Mouse (Mus musculus) brown adipose tissue, adult 24 weeks (tissue): ENCODE results near the gene Sdhaf1. TPM values are rescaled to one million over a fixed set of nuclear protein-coding genes. Genes with fewer than 3 reads are reported as not detected.

Source experiments
- H3K27ac ChIP-seq: fragments of 200-500 bp; replicated peaks from 2 replicates; pipeline ENCODE4 v1.5.1; 2012; ENCODE audit warnings: low read depth, mild to moderate bottlenecking, low read length
- H3K4me1 ChIP-seq: fragments of 200-500 bp; 2 replicates; pipeline ENCODE4 v1.6.1; 2012; ENCODE audit warnings: low read length, mixed read lengths; ENCODE audit not compliant: control insufficient read depth, insufficient read depth, insufficient read length
- H3K4me3 ChIP-seq: fragments of 200-500 bp; 2 replicates; pipeline ENCODE4 v1.5.1; 2012; ENCODE audit warnings: low read depth, mild to moderate bottlenecking, low read length, moderate library complexity; ENCODE audit not compliant: insufficient read depth
- polyA plus RNA-seq: library from polyadenylated mRNA; stranded (reverse); fragments of >200 nt; gene quantifications from 2 replicates; pipeline ENCODE4 v1.2.4, GENCODE M21; 2012; ENCODE audit not compliant: missing spikeins, insufficient read depth, insufficient read length

Sdhaf1 gene
- polyA plus RNA-seq, 1 experiment, result 22.7 TPM

- H3K27ac ChIP-seq, result no peak overlapping the region
- no peaks in the 10 kb centered on the region for H3K4me1 ChIP-seq
- H3K4me3 ChIP-seq, result no peak overlapping the region
Observed at GRCm38 (mm10) chr7:30315559-30316529, 7.9 kb downstream of the Sdhaf1 start.

DNA sequence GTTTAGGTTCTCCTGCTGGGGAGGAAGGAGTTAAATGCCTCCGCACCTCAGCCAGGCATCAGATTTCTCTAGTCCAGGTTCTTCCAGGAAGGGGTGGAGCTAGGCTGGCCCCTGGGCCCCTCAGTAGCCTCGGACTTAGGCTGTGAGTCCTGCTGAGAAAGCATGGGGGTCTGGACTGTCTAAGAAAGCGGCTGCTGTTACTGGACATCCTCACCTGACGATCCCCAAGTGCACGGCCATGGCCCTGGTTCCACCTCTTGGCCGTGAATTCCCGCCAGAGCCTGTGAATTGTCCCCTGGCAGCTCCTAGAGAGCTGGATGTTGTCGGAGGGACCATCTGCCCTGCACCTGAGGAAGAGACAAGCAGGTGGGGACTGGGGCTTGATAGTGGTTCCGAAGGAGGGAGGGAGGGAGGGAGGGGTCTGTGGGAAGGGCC is 9.0 kb downstream of the Sdhaf1 start, which contains the start of gene Syne4:
TSS of gene Syne4 (plus strand) at position 87 of the 435 bp plus-strand sequence.
- Histone ChIP-seq H3K4me3 (no peak within 1 kb of the TSS), H3K4me1 (no peaks in the 10 kb centered on the region), H3K27ac (no peak within 1 kb of the TSS)

GRCm38 (mm10) chr7:30313666-30314320 is 9.9 kb downstream of the Sdhaf1 start:
- Histone ChIP-seq H3K4me3 (no peak overlapping the region), H3K27ac (no peak overlapping the region), H3K4me1 (peaks cover 5% of the 10 kb centered on the region)

- Histone ChIP-seq H3K27ac (no peak overlapping the region), H3K4me1 (peaks cover 5% of the 10 kb centered on the region), H3K4me3 (no peak overlapping the region)
Observed at GRCm38 (mm10) chr7:30310136-30310535, 13.6 kb downstream of the Sdhaf1 start.

DNA sequence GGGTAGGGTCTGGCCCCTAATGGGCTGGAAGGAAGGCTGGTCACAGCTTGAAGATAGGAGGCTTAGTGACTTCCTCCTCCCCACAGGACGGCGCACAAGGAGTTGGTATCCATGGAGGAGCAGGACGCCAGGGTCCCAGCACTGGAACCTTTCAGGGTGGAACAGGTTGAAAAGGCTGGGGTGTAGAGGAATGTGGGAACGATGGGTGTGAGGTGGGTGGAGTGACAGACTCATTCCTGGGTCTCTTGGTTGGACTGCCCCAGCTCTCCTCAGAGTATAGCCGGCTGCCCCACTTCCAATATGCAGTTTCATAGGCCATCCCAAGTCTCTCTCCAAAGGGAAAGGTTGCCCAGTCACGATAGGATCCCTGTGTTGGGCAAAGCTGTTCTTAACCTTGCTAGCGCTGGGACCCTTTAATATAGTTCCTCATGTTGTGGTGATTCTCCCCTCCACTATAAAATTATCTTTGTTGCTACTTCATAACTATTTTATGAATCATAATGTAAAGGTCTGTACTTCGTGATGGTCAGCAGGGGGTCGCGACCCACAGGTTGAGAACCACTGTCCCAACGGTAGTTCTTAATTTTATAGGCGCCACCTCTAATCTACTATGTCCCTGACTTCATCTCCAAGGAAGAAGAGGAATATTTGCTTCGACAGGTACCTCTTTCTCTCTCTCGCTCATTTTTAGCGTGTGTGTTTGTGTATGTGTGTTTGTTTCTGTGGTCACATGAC is 14.1 kb downstream of the Sdhaf1 start:
- H3K4me1 ChIP-seq, result peaks cover 5% of the 10 kb centered on the region
- peak overlapping the region; percentile 66 for H3K4me3 ChIP-seq
- no peak overlapping the region for H3K27ac ChIP-seq

DNA sequence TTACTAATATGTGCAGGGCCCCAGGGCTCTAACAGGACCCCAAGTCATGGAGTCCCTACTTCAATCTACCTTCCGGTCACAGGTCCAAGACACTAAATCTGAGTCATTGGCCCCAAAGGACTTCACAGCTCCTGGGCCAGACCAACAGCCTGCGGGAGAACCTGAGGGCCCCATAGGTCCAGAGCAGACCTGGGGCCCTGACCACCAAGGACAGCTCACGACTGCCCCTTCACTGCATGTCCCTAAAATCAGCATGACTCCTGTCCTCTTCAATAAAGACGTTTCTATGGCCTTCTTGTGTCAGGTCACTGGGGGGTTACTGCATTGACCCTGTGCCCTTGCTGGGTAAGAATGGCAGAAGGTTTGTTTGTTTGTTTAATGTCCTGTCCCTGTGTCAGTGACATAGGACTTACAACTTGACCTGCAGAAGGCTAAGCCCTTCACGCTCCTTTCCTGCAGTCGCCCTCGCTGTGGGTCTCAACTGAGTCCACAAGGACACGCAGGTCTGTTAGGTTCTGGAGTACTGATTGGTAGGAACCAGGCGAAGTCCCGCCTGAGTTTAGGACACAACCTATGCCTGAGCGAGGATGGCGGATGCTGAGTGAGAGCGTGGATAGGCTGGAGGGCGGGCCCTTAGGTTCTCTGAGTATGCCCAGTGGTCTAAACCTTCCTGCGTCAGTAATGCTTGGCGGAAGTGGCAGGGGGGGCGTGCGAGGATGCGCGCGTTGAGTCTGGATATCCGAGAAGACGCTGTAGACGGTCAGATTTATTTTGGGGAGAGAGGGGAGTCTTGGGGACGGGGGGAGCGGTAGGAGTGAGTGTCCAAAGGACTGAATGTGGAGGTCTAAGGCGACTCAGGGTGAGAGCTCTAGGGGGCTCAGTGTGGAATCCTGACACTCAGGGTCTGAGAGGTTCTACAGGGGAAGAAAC is 15.4 kb downstream of the Sdhaf1 start, which contains the start of gene Alkbh6:
TSS of gene Alkbh6 (plus strand) at position 642 of the 930 bp plus-strand sequence.
- Histone ChIP-seq H3K4me3 (peak within 1 kb of the TSS; percentile 66), H3K4me1 (peaks cover 5% of the 10 kb centered on the region), H3K27ac (peak within 1 kb of the TSS; percentile 88)

GRCm38 (mm10) chr7:30306083-30306779 is 17.5 kb downstream of the Sdhaf1 start:
- Histone ChIP-seq H3K4me3 (no peak overlapping the region), H3K4me1 (peaks cover 5% of the 10 kb centered on the region), H3K27ac (no peak overlapping the region)

GRCm38 (mm10) chr7:30300914-30301313 is 22.8 kb downstream of the Sdhaf1 start:
- Histone ChIP-seq H3K4me1 (no peaks in the 10 kb centered on the region), H3K4me3 (no peak overlapping the region), H3K27ac (no peak overlapping the region)

- Histone ChIP-seq H3K4me3 (no peak overlapping the region), H3K4me1 (peaks cover 9% of the 10 kb centered on the region), H3K27ac (no peak overlapping the region)
Observed at GRCm38 (mm10) chr7:30297266-30297665, 26.4 kb downstream of the Sdhaf1 start.

- Histone ChIP-seq H3K27ac (no peak overlapping the region), H3K4me3 (no peak overlapping the region), H3K4me1 (peaks cover 9% of the 10 kb centered on the region)
Observed at GRCm38 (mm10) chr7:30296816-30297215, 26.9 kb downstream of the Sdhaf1 start.

DNA sequence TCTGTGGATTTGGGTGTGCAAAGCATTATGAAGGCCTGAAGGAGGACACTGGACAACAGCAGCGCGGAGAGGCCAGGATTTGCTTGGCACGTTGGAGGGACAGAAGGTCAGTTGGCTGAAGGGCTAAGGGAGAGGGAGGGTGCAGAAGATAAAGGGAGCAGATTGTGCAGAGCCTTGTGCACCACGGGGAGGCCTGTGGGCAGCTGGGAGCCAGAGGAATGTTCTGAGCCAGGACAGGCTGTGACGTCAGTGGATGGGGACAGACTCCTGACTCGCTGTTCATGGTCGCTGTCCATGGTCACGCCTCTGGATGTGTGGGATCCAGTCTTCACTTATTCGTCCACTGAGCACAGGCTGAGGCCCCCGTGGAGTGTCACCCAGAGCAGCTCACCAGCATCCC is 28.6 kb downstream of the Sdhaf1 start:
- peak overlapping the region; percentile 86 for H3K27ac ChIP-seq
- H3K4me3 ChIP-seq, result no peak overlapping the region
- peaks cover 9% of the 10 kb centered on the region for H3K4me1 ChIP-seq

DNA sequence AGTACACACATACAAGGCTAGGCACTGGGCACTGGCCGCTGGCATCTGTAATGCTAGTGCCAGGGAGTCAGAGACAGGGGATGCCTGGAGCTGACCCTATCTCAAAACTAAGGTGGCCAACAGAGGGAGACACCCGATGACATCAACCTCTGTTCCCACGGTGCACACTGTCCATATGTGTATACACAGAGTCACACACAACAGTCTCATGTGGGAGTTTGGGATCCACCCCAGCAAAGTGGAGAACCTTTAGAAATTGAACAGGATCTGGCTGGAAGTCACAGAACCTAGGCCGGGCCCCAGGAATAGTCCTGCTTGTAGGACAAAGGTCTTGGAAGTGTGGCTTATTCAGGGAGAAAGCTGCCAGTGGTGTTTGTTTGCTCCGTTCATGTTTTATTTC is 29.4 kb downstream of the Sdhaf1 start:
- Histone ChIP-seq H3K4me3 (no peak overlapping the region), H3K4me1 (peaks cover 9% of the 10 kb centered on the region), H3K27ac (peak overlapping the region; percentile 86)

DNA sequence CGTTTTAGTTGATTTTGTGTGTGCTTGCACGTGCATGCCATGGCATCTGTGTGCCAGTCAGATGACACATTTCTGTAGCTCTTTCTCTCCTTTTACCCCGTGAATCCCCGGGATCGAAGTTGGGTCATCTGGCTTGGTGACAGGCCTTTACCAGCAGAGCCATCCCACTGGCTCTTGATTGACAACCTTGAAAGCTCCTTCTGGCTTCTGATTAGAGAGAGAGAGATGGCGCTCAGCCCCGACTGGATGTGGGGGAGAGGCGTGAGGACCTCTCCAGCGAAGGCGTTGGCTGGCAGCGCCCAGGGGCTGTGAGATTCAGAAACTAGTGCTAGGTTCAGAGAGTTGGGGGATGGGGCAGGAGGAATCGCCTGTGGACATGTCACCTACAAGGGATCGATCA is 29.9 kb downstream of the Sdhaf1 start:
- Histone ChIP-seq H3K27ac (0 out of 2 replicates have a peak overlapping the region, but pooled peaks have one; percentile 32), H3K4me3 (no peak overlapping the region), H3K4me1 (peaks cover 9% of the 10 kb centered on the region)
